Mouse (Mus musculus) macrophage (primary cell): ENCODE results near the gene Igf2bp2. TPM values are rescaled to one million over a fixed set of nuclear protein-coding genes. Genes with fewer than 3 reads are reported as not detected.

Source experiments
- H3K27ac ChIP-seq: fragments of 350-480 bp; formaldehyde crosslinking; 2 replicates; pipeline ENCODE4 v1.9.0; 2021
- H3K36me3 ChIP-seq: fragments of 350-480 bp; formaldehyde crosslinking; 2 replicates; pipeline ENCODE4 v1.9.0; 2021; ENCODE audit errors: inconsistent target
- H3K4me3 ChIP-seq: fragments of 350-480 bp; formaldehyde crosslinking; 2 replicates; pipeline ENCODE4 v1.9.0; 2021; ENCODE audit errors: inconsistent target
- H3K79me2 ChIP-seq: fragments of 350-480 bp; formaldehyde crosslinking; 2 replicates; pipeline ENCODE4 v1.9.0; 2021; ENCODE audit errors: inconsistent target
- whole genome bisulfite sequencing: methylation state at CpG from one replicate; pipeline ENCODE4 v1.1.7; 2026; ENCODE audit warnings: inconsistent platforms; ENCODE audit not compliant: missing documents; 5-methylcytosine and 5-hydroxymethylcytosine counted together
- polyA plus RNA-seq: library from polyadenylated mRNA; stranded (reverse); fragments of 250-400 nt; gene quantifications from 3 replicates; pipeline ENCODE4 v1.2.4, GENCODE M21; 2018; ENCODE audit warnings: inconsistent platforms

Gene Igf2bp2
- polyA plus RNA-seq, 1 experiment from 2014 or later, result 33.5 TPM

DNA sequence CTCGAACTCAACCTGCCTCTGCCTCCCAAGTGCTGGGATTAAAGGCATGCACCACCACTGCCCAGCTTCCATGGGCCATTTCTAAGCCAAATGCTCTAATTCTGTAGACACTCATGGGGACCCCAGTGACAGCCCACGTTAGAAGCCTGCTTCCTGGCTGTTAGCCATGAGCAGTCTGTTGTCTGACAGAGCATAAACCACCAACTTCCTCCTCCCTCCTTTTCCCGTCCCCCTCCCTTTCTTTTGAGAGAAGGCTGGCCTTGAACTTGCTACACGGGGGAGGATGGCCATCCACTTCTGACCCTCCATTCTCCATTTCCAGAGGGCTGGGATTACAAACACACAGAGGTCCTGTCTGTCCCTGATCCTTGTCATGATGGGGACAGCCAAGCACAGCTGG is 100.8 kb downstream of the Igf2bp2 start:
- Histone ChIP-seq H3K27ac (no peak overlapping the region), H3K4me3 (no peak overlapping the region), H3K79me2 (no peaks in the 10 kb centered on the region), H3K36me3 (no peaks in the 10 kb centered on the region)
- WGBS, result 50% methylated on average over 4 of the region's 4 CpGs

DNA sequence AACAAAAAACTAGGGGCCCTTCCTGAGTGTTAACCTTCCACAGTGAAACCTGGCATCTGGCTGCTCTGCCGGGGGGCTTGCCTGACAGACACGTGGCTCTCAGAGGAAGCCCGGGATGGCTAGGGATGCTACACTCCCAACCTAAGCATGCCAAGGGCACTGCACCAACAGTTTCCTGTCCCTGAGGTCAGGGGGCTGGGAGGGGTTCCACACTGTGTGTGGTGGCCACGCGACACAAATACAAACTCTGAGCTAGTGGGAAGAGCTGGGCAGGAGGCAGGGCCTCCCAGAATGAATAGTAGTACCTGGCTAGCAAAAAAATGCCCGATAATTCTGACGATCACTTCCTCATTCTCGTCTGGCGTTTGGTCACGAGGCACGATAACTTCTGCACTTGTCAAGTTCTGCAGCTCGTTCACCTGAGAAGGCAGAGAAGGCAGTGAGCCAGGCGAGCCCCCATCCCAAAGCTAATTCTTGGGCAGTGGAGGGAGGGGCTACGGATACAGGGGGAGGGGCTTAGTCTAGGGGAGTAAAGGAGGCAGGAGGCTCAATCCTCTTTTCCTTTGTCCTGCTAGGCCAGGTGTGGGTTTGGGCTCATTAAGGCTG is 101.4 kb downstream of the Igf2bp2 start:
- H3K79me2 ChIP-seq, result no peaks in the 10 kb centered on the region
- WGBS, result 15% methylated on average over 9 of the region's 14 CpGs
- H3K4me3 ChIP-seq, result no peak overlapping the region
- H3K27ac ChIP-seq, result no peak overlapping the region
- no peaks in the 10 kb centered on the region for H3K36me3 ChIP-seq

DNA sequence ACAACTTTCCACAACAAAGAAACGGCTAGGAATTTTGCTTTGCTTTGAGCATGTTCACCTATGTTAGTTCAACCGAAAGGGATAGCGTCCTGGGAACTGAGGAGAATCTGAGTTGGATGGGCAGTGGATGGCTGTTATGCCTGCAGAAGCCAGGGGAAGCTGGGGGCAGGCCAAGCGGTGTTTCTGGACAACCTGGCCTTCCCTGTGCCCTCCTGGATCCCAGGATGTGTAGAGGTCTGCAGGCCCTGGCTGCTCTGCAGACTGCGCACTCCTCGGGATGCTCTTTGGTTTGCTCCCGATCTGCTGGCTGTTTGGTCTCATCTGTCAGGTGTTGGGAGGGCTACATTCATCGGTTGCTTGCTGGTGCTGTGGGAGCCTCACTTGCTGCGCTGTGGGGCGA is 102.7 kb downstream of the Igf2bp2 start:
- 89% methylated on average over 10 of the region's 10 CpGs for WGBS
- H3K36me3 ChIP-seq, result no peaks in the 10 kb centered on the region
- no peaks in the 10 kb centered on the region for H3K79me2 ChIP-seq
- no peak overlapping the region for H3K4me3 ChIP-seq
- no peak overlapping the region for H3K27ac ChIP-seq

DNA sequence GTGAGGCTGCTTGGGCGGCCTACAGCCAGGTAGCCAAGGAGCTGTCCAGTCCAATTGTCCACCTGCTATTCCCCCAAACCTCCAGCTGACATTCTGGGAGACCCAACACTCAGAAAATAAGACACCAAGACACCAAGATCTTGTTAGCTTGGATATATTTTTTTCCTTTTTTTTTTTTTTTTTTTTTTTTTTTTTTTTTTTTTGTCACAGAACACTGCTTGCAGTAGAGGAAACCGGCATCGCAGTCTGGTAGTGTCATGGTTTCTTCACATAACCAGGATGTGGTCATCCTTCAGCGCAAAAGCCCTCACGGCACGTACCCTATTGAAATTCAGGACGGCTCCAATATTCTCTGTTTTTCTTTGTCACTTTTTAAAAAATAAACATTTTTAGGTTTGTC is 104.2 kb downstream of the Igf2bp2 start:
- Histone ChIP-seq H3K36me3 (no peaks in the 10 kb centered on the region), H3K4me3 (no peak overlapping the region), H3K79me2 (no peaks in the 10 kb centered on the region), H3K27ac (no peak overlapping the region)
- 67% methylated on average over 6 of the region's 7 CpGs for WGBS

DNA sequence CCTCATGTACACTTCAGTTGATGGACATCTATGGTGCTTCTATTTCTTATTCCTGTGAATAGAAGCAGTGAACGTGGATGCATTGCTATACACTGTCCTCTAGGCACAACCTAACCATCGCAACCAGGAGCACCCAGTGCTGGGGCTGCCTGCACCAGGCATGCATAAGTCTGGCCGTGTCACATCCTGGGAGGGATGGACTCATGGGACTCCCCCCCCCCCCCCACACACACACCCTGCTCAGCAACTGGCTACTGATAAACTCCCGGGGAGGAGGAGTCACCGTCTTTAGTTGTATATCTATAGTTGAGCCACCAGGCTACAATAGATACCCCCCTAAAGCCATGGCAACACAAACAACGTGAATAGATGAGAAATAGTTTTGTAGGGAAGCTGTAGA is 105.6 kb downstream of the Igf2bp2 start:
- no peak overlapping the region for H3K4me3 ChIP-seq
- 91% methylated on average over 6 of the region's 6 CpGs for WGBS
- no peaks in the 10 kb centered on the region for H3K79me2 ChIP-seq
- no peak overlapping the region for H3K27ac ChIP-seq
- H3K36me3 ChIP-seq, result no peaks in the 10 kb centered on the region

DNA sequence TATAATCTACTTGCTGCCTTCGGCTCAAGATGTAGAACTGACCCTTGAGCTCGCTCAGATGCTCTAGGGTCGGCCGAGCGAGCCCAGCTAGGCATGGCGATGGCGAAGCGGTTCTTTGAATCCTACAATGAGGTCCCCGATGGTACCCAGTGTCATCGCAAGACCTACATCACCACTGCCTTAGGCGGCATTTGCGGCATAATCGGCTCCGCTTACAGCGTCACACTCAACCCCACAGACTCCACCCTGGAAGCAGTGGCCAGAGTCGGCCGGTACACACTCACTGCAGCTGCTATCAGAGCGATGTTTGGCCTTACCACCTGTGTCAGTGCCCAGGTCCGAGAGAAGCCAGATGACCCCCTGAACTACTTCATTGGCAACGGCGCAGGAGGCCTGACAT is 109.7 kb downstream of the Igf2bp2 start:
- Histone ChIP-seq H3K4me3 (no peak overlapping the region), H3K27ac (no peak overlapping the region), H3K36me3 (no peaks in the 10 kb centered on the region), H3K79me2 (no peaks in the 10 kb centered on the region)
- 97% methylated on average over 21 of the region's 21 CpGs for WGBS

DNA sequence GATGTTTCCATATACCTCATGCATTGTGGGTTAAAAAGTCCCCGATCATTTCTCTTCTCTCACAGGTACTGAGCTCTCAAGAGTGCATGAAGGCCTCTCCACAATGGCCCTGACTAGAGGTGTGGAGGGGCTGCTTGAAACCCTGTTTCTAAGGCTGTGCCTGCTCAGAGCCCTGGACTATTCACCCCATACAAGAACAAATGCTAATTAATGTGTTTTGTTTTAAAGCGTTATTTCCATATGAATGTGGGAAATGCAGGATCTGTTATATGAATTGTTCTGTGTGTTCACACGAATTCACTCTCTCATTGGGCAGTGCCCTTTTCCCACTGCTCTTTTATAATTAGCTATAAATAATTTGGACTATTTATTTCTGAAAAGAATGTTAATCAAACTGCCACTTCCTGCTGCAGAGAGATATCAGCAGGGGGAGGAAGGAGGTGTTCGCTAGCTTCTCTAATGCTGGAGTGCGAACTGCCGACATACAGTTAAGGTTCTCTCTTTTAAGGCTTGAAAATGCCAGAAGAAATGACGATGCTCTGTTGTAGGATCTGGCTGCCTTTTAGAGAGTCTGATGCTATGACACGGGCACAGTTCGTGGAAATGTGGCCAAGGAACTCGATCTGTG is 116.2 kb downstream of the Igf2bp2 start:
- WGBS, result 81% methylated on average over 10 of the region's 10 CpGs

DNA sequence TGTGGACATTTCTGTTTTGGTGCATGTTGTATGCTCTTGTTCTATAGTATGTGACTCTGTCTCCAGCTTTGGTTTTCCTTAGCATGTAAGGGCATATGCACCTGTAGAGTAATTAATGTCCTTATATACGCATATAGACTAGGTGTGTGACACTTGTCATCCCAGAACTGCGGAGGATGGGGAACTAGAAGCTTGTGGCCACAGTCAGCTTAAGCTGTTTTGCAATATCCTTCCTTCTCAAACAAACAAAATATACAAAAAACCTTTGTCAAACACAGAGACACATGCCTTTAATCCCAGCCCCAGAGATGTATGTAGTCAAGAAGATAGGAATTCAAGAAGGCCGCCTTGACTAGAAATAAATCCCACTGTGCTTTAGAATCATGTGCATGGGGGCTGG is 117.2 kb downstream of the Igf2bp2 start:
- H3K36me3 ChIP-seq, result peaks cover 24% of the 10 kb centered on the region
- H3K4me3 ChIP-seq, result no peak overlapping the region
- 33% methylated on average over 3 of the region's 3 CpGs for WGBS
- no peak overlapping the region for H3K27ac ChIP-seq
- H3K79me2 ChIP-seq, result no peaks in the 10 kb centered on the region

More for the DNA sequence above, 116.2 kb downstream of the Igf2bp2 start:
- Histone ChIP-seq H3K79me2 (no peaks in the 10 kb centered on the region), H3K36me3 (peaks cover 16% of the 10 kb centered on the region), H3K27ac (no peak overlapping the region), H3K4me3 (no peak overlapping the region)

DNA sequence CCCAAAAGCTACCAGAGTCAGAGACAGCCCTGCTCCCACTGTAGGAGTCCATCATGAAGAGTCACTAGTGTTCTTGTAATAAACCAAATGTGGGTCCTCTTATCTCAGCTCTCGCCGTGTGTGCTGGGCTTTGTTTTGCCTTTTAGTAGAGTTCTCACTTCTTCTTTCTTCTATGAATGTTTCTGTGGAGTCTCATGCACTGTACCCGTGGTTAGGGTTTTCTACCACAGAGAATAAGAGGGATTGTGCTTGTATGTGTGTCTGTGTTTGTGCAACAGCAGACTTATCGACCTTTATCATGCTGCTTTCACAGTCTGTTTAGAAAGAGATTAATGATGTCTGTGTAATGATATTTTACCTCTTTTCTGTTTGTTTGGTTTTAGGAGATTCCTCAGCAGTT is 119.3 kb downstream of the Igf2bp2 start:
- 11% methylated on average over 4 of the region's 4 CpGs for WGBS
- peaks cover 41% of the 10 kb centered on the region for H3K36me3 ChIP-seq
- H3K4me3 ChIP-seq, result no peak overlapping the region
- H3K79me2 ChIP-seq, result no peaks in the 10 kb centered on the region
- no peak overlapping the region for H3K27ac ChIP-seq

DNA sequence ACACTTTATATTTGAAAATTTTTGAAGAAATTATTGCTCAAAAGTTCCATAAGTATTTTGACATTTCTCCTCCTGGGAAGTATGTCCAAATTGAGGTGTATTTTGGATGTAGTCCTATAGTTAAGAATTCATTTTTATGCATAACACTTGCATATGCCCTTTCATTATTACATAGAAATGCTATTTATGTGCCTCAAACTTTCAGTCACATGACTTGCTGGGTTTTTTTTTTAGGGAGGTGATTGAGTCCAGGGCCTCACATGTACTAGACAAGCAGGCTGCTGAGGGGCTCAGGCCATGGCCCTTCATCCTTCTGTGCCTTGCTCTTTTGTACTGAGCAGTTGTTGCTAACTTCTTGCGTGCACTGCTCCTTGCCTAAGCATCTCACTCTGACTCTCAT is 123.1 kb downstream of the Igf2bp2 start:
- Histone ChIP-seq H3K27ac (no peak overlapping the region), H3K4me3 (no peak overlapping the region), H3K79me2 (no peaks in the 10 kb centered on the region), H3K36me3 (peaks cover 34% of the 10 kb centered on the region)
- WGBS, result 100% methylated on average over 1 of the region's 1 CpGs

DNA sequence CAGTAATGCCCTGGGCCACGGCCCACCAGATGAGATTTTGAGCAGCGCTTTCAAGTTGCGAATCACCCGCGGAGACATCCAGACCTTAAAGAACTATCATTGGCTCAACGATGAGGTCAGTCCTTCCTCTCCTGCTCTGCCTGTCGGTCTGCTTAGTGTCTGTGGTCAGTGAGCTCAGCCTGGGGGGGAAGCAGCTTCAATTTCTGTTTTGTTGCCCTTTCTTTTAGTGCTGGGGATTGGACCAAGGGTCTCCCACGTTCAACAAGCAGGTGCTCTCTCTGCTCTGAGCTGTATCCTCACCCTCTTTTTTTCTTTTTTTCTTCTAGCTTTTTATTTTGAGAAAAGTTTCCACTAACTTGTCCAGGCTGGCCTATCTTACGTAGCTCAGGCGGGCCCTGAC is 124.5 kb downstream of the Igf2bp2 start:
- Histone ChIP-seq H3K27ac (no peak overlapping the region), H3K79me2 (no peaks in the 10 kb centered on the region), H3K36me3 (peaks cover 34% of the 10 kb centered on the region), H3K4me3 (no peak overlapping the region)
- WGBS, result 79% methylated on average over 10 of the region's 10 CpGs

DNA sequence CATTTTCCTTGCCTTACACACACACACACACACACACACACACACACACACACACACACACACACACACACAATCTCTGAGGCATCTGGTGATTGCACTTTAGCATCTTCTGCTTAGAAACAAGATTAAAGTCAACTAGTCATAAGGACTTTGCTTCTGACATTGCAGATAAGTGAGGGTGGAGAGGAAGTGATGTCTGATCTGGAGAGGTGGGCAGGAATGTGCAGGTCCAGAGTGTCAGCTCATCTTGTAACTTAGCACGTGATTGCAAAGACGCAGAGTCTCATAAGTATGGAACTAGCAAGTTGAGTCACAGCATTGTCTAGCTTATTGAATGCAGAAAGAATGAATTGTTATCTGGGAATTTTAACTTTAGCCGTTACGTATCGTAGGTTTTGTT is 135.6 kb downstream of the Igf2bp2 start:
- Histone ChIP-seq H3K4me3 (no peak overlapping the region), H3K79me2 (peaks cover under 1% of the 10 kb centered on the region; the same call in 1 of the 2 replicates), H3K36me3 (peaks cover 49% of the 10 kb centered on the region), H3K27ac (peak overlapping the region; percentile 37)
- 92% methylated on average over 5 of the region's 5 CpGs for WGBS

DNA sequence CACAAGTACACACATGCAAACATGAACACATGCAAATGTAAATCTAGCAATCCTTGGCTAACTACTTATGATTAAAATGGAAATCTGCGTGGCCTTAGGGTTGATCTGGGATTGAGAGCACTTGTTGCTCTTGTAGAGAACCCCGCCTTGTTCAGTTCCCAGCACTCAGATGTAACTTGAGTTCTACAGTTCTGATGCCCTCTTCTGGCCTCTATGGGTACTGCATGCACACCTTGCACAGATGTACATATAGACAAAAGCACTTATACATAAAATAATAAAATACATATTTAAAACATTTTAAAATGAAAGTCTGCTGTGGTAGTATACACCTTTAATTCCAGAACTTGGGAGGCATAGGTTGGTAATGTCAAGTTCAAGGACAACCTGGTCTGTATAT is 141.0 kb downstream of the Igf2bp2 start:
- Histone ChIP-seq H3K36me3 (peaks cover 83% of the 10 kb centered on the region), H3K4me3 (no peak overlapping the region), H3K27ac (no peak overlapping the region), H3K79me2 (peaks cover 8% of the 10 kb centered on the region; the same call in 1 of the 2 replicates)
- 100% methylated on average over 2 of the region's 2 CpGs for WGBS

DNA sequence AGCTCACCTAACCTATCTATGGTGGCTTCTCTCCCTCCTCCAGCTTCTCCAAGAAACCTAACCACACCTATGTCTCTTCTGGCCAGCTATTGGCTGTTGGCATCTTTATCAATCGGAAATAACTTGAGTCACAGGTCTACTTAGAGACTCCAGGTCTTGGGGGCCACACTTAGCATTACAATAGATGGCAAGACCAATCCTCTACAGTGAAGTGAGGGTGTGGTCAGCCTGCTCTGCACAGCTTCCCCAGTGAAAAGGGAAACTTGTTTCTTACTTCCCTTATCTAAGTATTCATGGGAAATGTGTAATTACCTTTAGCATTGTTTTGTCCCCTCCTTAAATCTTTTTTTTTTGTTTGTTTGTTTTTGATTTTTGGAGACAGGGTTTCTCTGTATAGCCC is 147.5 kb downstream of the Igf2bp2 start:
- Histone ChIP-seq H3K4me3 (no peak overlapping the region), H3K36me3 (peaks cover 45% of the 10 kb centered on the region), H3K79me2 (peaks cover 66% of the 10 kb centered on the region), H3K27ac (no peak overlapping the region)
- WGBS, result 79% methylated on average over 1 of the region's 1 CpGs

DNA sequence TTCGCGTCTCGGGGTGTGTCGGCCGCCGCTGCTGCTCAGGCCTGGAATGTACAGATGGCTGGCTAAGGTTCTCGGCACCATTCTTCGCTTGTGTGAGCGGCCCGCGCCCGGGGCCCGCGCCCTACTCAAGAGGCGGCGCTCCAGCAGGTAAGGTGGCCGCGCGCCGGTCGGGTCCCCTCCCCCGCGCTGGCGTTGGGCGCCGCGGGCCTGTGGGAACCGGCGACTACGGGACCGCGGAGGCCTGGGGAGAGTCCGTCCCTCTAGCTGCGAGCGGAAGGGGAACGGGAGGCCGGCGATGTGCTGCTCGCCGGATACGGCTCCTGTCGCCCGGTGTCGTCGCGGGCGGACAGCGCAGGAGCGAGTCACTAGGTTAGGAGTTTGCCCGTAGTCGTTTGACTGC is 153.5 kb downstream of the Igf2bp2 start:
- H3K36me3 ChIP-seq, result no peaks in the 10 kb centered on the region; the same call in 1 of the 2 replicates
- WGBS, result under 1% methylated on average over 49 of the region's 51 CpGs
- H3K4me3 ChIP-seq, result peak overlapping the region; percentile 62
- peaks cover 49% of the 10 kb centered on the region for H3K79me2 ChIP-seq
- H3K27ac ChIP-seq, result peak overlapping the region; percentile 34
